Mouse (Mus musculus): ENCODE data around the gene Pde4d.

Gene Pde4d

DNA sequence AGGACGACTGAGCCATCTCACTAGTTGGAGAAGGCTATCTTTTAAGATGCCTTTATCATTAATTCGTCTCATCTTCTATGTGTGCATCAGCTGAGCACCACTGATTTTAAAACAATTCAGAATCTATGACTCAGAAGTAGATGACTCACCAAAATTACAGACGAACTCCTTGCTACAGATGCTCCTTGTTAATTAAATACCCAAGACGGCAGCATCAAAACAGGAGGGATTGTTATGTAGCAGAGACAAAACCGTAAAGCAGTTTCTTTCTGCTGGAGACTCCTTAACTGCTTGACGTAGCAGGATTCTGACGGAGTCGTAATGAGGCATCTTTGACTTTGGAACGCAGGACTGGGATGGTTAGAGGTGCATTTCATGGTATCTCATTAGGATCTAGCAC lies 1050.6 kb downstream of the Pde4d start:
- no peak for DNase-seq (ENCODE audit: low read depth)

DNA sequence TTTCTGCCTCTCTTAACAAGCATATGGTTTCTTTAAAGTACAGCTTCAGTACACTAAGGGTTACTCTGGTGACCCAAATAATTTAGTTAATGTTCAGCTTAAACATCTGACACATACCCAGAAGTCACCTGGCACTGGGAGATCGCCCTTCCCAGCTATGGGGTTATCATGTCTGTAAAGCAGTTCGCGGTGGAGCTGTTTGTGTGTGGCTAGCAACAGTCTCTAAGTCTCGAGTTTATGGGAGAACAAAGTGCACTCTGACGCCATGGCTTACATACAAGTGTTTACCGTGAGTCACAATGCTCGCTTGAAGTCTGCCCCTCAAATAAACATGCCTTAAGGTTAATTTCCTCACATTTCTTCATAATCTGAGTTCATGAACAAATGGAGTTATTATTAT lies 1053.0 kb downstream of the Pde4d start:
- DNase-seq (ENCODE audit: low read depth): no peak

DNA sequence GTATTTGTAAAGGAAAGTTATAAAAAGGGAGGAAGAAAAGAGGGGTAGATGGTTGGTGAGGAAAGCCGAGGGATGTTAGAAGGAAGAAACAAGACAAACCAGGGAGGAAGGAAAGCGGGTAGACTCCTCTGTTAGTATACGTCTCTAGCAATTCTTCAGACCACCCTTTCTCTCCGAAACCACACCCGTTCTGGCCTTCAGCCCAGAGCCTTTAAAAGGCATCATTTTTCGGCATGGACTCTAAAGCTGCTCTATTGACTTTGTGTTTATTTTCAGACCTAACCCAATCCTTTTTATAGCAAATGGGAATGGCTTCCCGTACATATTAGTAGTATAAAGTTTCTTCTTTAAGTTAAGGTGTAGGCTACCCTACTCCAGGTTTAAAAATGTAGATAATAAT lies 1057.0 kb downstream of the Pde4d start:
- no peak for DNase-seq (ENCODE audit: low read depth)

DNA sequence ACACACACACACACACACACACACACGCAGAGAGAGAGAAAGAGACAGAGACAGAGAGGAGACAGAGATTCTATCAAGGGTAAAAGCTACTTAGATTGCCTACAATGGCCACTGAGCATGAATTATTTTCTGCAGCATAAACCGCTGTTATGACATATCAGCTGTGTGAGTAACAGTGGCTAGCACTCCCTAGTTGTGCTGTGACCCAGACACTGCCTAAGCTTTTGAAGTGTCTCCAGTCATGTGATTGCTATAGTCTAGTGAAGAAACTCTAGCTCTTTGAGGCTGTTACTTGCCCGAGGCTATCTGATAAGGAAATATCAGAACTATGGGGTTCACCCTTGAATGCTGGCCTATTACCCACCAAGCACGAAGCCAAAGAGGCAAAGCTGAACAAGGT lies 1058.7 kb downstream of the Pde4d start:
- no peak for DNase-seq (ENCODE audit: low read depth)

DNA sequence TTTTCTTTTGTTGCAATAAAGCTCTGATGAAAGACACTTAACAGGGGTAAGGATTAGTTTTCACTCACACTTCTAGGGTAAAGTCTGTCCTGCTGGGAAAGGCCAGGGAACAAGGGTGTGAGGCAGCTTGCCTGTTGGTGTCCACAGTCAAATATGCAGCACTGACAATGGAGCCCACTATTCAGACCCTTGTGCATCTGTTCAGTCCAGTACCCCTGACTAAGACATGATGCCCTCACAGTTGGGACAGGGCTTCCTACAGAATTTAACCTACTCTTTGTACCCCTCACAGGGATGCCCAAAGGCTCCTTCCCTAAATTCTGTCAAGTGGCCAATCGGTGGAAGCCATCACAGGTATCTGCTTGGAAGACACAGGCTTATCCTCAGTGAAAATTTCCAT lies 1068.4 kb downstream of the Pde4d start:
- DNase-seq (ENCODE audit: low read depth): no peak

DNA sequence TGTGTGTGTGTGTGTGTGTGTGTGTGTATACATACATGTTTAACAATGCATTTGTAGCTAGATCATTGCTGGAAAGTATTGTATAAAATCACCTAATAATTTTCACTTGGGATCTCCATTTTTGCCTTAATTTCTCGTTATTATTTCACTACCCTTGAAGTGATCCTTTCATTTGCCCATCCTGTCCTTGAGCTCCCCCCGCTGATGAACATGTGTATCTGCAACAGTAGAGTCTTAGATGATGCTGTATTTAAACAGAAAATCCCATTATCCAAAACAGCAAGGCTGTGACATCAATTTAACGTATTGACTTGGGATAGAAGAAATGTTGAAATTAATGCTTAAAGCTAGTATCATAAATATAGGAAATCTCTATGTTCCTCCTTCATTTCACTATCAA lies 1069.7 kb downstream of the Pde4d start:
- peak; percentile 13 for DNase-seq (ENCODE audit: low read depth)

DNA sequence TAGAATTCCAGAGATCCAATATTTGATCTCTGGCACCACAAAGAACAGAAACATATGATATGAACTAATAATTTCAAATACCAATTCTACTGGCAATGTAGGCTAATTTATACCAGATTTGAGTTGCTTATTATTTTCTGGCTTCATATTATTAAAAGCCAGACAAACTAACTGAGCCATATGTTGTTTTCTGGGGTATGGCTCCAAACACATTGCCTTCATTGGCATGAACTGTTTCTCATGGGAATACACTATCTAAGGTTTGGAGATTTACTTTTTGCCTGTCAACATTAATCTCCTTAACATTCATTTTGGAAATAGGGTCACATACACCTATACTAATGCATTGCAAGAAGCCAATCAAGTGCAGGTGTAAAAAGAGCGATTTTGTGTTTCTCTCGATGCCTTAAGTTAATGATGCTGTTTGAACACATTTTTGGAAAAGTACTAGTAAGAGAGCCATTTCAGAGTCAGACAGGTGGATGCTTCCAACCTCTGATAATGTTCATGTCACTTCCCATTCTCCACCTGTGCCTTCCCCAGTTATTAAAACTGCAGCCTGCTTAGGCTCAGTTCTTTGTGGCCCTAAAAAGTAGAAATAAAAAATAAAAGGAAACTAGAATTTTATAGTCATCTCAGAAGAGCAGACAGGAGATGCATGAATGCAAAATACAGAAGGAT lies 1070.4 kb downstream of the Pde4d start:
- no peak for DNase-seq (ENCODE audit: low read depth)

DNA sequence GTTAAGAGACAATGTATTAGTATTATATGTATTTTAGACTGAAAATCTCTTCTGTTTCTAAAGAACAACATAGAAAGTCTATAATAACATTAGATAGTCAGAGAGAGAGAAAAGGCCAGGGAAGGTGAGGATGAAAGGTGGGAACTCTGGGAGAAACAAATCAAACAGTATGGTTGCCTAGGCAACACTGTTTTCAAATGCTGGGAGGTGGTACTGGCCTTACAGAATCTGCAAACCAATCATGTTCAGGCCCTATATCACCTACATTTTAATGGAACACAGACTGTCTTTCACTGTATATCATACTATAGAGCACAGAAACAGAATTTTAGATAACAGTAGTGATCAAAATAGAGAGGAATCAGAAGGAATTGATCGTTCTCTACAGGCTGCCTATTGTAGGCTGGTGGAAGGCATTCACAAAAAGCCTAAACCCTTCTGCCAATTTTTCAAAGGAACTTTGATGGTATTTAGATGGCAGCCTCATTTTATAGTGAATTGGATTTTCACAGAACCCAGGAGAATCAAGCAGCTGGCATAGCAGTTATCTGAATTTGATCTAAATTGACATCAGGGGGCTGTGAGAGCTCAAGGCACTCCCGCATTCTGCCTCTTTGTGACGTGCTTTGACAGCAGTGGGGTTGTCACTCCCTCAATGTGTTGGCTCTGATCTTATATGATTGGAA lies 1084.2 kb downstream of the Pde4d start:
- DNase-seq (ENCODE audit: low read depth): no peak

DNA sequence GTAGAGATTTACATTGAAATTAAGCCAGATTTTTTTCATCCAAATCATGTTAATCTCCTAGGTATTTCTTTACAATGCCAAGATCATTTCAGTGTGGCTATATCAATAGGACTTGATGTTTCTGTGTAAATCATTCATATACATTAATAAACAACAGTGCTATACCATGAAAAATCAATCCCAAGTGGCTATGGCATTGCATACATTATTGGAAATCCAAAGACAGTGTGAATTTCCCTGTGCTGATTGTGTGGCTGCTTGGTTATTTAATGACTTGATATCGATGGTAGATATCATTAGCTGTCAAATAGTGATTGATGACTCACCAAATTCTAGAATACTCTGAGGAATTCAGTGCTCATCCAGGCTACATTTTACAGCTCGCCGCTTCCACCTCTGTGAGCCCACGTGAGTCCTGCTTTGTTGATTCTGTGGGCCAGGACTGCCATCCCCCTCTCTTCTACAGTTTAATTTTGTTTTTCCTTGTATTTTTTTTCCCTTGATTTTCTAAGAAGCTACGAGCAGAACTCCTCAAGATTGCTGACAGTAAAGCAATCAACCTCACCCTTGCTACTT lies 1085.0 kb downstream of the Pde4d start:
- no peak for DNase-seq (ENCODE audit: low read depth)

DNA sequence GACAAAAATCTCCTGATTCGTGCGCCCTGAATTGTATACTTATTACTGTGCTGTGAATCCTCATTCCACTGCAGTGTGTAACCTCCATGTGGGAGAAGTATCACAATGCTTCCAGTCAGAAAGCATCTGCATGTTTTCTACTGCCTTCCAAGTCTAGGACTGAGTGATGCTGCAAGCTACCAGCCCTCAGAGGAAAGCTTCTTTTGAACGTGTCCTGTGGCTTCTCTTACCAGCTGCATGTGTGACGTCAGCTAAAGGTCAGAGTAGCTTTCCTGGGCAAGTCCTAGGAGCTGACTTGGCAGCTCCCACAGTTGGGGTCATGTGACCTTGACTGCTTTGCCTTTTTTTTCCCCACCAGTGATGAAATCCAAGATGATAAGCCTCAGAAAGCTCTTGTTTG lies 1086.9 kb downstream of the Pde4d start:
- DNase-seq (ENCODE audit: low read depth): peak; percentile 25

DNA sequence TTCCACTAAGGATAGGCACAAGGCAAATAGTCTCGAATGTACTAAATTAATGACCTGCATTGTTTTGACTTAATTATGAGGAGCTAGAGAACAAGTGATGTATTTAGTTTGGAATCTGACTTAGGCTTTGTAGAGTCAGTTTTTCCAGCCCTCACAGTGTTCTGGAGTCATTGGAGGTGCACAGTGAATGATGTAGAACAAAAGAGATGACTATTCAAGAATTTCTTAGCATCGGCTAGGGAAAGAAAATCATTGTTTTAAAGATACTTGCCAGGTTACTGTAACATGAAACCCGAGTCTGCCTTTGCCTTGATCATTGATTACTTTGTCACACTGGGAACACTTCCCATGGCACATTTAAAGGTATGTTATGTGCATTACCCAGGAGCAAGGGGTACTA lies 1089.6 kb downstream of the Pde4d start:
- no peak for DNase-seq (ENCODE audit: low read depth)

DNA sequence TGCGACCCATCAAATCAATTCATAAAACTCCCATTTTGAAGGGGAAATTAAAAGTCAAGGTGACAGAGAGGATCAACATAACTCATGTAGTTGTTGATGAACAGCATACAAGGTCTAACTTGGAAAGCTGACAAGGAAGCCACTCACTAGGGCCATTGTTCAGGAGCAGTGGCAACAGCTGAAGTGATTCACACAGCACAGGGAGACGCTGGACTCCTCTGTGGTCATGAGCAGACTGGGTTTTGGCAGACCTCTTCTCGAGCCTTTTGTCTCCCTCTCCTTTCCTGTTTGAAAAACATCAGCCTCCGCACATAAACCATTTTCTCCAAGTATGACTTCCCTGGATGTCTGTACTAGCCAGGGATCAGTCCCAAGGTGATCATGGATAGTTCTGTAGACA lies 1094.9 kb downstream of the Pde4d start:
- DNase-seq (ENCODE audit: low read depth): peak; percentile 17

DNA sequence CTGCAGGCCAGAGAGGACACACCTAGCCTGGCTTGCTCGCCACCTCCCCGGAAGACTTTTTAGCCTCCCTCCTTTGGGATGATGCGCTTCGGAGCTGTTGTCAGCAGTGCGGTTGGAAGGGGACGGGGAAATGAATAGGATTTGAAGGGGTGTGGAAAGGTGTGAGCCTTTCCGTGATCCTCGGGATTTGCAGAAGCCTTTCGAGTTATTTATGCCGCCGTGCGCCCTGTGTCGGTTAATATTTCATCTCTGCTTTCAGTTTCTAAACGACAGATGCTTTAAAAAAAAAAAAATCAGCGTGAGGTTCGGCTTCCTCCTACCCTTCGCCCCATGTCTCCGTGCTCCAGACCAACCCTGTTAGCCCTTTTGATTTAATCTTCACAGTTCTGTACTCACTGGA lies 1096.6 kb downstream of the Pde4d start:
- no peak for DNase-seq (ENCODE audit: low read depth)

DNA sequence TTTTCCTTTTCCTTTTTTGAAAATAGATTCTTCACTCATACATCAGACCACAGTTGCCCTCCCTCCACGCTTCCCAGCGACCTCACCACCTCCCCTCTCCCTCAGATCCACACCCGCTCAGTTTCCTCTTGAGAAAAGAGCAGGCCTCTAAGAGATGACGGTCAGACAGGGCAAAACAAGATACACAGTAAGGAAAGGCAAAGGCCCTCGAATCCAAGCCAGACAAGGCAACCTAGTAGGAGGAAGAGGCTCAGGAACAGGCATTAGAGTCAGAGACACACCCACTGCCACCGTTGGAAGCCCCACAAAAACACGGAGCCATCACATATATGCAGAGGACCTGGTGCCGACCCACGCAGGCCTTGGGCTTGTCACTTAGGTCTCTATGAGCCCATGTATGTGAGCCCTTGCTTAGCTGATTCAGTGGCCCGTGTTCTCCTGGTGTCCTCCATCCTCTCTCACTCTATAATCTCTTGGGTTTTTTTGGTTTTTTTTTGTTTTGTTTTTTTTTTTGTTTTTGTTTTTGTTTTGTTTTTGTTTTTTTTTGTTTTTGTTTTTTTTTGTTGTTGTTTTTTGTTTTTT lies 1097.3 kb downstream of the Pde4d start:
- DNase-seq (ENCODE audit: low read depth): no peak

DNA sequence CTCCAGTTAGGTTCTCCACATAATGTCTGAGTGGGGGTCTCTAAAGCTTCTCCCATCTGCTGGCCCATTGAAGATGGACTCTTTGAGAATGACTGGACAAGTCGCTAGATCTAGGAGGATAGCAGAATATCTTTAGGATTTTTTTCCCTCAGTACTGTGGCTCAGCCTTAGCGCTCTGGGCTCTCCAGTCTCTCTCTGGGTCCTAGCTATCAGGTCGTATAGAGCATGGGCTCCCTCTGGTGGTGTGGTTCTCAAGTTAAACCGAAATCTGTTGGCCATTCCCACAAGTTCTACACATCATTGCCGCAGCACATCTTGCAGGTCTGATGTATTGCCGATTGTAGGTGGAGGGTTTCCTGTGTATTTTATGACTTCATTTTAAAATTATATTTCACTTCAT lies 1098.0 kb downstream of the Pde4d start:
- DNase-seq (ENCODE audit: low read depth): peak; percentile 65

DNA sequence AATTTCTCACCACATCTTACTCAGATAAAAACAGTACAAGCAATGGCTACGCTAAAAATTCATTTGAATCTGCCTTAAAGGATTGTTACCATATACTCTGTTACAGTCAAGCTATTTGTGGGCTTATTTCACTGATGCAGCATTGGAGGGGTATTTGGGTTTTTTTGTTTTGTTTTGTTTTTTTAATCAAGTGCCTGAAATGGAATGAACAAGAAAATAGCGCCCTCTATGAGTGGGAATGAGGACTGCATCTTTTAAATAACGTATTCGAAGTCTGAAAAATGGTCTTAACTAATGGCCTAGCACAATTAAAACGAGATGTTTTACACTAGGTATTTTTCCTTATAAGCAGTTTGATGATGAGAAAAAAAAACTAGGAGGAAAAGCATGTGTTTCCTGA lies 1098.5 kb downstream of the Pde4d start:
- no peak for DNase-seq (ENCODE audit: low read depth)

DNA sequence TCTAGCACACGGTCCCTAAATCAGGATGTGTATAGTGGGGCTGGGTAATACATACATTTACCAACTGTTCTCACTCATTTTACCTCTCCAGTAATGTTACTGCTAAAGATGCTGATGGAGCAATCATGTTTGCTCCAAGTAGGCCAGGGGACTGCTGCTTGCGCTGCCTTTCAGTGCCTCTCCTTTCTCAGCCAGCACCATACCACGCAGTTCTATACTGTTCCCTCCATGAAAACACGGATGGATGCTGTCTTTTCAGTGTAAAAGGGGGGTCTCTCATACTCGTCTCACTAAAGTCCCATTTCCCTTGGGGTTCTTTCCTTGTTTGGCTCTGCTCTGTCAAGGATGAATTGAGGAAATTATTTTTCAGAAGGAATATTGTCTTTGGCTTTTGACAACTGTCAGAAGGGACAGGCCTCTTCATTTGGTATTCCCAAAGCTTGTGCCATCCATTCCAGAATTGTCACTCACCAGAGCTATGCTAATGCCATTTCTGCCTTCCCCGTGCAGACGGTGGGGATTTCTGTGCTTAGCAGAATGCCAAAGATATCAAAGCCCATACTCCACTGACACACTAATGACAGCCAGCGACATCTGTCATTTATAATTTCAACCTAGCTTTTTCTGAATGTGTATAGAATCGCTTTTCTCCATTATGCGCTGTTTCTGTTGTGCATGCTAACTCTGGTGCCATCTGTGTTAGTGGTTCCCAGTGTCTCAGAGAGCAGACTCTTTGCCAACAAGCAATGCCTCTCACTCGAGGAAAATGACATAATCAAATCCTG lies 1099.2 kb downstream of the Pde4d start:
- no peak for DNase-seq (ENCODE audit: low read depth)

DNA sequence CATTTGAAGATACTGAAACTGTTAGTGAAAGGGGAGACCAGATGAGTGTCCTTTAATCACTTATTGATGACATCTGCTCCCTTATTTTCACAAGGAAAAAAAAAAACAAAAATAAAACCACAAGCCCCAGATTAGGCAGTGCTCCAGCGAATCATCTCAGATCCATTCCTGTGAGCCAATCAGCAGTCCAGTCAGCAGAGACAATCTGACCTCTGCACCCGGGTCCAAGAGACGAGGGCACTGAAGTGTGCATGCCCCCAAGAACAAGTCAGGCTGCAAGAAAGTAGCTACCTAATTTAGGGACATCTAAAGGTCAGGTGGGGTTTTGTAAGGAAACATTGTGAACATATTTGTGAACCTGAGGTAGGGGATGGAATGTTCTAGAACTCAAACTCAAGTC lies 1102.1 kb downstream of the Pde4d start:
- no peak for DNase-seq (ENCODE audit: low read depth)

DNA sequence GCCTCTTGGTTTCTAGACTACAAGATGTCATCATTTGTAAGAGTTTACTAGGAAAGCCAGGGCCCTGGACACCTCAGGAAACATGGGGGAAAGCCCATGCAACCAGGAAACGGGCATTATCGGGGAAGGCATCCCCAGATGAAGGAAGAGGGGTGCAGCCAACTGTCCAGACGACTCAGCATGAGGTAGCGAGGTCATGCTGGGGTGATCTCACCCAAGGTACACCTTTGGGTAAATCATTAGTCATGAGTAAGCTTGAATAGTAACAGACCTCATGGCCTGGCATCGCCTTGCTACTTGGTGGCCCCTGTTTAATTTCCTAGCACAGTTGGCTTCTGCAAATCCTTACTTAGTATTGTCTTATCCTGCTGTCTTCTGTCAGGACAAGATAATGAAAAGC lies 1105.8 kb downstream of the Pde4d start:
- no peak for DNase-seq (ENCODE audit: low read depth)

DNA sequence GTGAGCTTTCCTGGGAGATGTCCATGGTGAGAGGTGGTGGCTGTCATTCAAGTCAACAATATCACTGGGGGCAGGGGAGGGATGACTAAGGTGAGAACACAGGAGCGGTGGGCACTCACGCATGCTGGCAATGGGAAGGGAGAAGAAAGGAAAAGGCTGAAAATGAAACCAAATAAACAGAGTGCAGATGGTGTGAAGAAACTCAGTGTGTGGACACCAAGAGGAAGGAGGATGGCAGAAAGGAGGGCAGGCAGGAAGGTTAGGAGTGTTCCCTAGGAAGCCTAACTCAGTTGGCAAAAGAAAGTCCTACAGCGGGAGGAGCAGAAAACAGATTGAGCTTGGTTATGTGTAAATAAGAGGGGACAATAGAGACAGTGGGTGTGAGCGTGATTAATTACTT lies 1107.1 kb downstream of the Pde4d start:
- no peak for DNase-seq (ENCODE audit: low read depth)

DNA sequence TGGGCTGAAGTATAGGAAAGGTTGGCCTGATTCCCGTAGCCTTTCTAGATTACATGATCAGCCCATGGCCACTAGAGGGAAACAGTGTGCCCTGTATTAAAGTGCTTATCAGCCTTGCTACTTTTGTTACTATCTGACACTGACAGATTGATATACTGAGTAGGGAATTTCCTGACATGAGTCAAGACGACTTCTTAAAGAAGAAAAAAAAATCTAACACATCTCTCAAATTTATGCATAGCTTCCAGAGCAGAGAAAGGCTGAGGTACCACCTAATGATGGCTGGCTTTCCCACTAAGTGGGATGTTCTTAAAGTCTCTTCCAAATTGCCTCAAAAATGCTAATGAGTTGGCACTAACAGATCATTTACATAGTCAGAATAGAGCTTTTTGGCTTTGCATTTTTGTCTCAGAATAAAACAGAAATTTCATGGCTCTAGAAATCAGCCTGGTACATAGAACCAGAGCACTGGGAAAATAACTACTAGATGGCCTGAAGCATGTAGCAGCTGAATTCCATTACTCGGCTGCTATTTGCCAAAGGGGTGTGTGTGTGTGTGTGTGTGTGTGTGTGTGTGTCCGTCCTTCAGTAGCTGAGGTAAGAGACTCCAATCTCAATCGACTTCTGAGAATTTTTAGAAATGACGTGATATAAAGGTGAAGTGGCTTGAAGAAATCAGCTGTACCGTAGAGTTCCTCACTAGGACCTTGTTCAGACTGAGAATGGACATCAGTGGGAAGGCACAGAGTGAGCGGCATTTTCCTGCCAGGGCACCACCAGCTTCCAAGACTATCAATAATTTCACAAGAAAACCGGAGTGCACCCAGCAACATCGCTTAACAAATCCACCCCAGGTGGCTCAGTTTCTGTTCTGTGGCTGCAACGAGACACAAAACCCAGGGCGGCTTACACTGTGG lies 1108.9 kb downstream of the Pde4d start:
- no peak for DNase-seq (ENCODE audit: low read depth)

DNA sequence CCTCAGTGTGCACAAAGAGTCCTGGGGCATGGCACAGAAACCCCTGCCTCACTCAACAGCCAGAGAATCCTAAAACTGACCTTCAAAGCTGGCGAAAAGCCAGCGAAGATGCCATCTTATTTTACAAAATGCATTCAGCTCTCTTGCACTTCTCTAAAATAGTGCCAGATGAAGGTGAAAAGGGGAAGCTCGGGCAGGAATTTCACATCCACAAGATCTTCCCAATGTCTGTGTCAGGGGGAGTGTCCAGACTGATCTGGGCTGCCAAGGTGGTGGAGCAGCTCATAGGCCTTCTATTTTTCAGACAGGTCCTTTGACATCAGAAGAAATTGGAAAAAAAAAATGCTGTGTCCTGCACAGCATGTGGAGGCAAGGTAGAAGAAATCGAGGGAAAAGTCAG lies 1110.5 kb downstream of the Pde4d start:
- DNase-seq (ENCODE audit: low read depth): no peak

Data from fibroblast of lung, adult 2 months (primary cell).